Mouse (Mus musculus): ENCODE measurements around the gene Itih4. TPM values are rescaled to one million over a fixed set of nuclear protein-coding genes. Genes with fewer than 3 reads are reported as not detected.

Itih4 gene
- polyA plus RNA-seq, 1 experiment, result 1.4 TPM

DNA sequence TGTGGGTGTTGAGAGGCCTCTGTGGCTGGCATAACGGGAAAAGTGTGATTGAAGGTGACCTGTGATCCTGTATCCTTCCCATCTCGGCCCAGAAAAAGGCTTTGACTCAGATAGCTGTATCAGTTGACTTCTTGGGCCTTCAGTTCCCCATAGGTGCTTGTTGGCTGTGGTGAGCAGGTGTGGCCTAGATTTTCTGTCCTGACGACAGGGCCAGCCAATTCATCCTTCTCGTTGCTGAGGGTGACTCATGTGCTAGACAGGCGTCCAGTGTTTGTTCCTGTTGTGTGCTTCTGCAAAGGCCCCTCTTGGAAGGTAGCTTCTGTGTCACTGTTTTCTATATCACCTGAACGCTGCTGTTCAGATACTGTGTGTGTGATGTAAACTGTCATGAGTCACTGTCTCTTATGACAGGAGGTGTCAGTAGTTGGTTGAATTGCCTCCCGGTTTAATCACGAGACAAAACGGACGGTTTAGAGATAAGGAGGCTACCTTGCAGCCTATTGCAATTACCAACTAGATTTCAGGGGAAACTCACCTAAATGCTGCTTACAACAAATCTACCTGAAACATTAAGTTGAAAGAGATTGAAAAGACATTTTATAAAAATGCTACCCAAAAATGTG lies 29.3 kb upstream of the Itih4 start:
- no peaks in the 10 kb centered on the region for H3K27me3 ChIP-seq (ENCODE audit: control insufficient read depth, insufficient read depth, low read length)
- no peak for TF ChIP-seq CTCF (IDR thresholded peaks at IDR 0.05; ENCODE audit: borderline replicate concordance, control insufficient read depth, extremely low read depth, insufficient read depth, low read length, poor library complexity)
- no peak for TF ChIP-seq POLR2A (IDR thresholded peaks at IDR 0.05; ENCODE audit: control insufficient read depth, extremely low read depth, insufficient read depth, low read length, poor library complexity)
- 94% methylated on average over 10 of the region's 10 CpGs for WGBS

DNA sequence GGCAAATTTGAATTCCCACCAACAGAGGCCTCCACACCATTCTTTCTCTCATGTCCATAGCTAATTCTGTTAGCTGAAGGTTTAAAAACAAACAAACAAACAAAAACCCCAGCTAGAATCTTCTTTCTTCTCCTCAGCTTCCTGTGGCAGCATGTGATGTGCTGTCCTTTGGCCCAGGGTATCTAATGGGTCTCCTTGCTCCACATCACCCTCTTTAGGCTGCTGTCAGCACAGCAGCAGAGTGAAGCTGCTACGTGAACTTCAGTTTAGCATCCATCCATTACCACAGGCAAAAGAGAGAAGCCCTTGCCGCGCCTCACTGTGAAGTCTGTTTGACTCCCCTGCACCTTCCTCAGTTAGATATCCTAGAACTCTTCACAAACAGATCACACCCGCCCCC lies 28.3 kb upstream of the Itih4 start:
- WGBS, result 89% methylated on average over 4 of the region's 4 CpGs
- DNase-seq, result no peak

More for the DNA sequence above, 29.3 kb upstream of the Itih4 start:
- Histone ChIP-seq H3K4me3 (ENCODE audit: control insufficient read depth, insufficient read depth, low read length) (no peak overlapping the region), H3K27ac (ENCODE audit: control insufficient read depth, insufficient read depth, low read length) (no peak overlapping the region), H3K4me1 (replicated peaks; ENCODE audit: control insufficient read depth, insufficient read depth, low read length) (no peaks in the 10 kb centered on the region), H3K36me3 (ENCODE audit: control insufficient read depth, insufficient read depth, low read length) (no peaks in the 10 kb centered on the region)
- DNase-seq, result no peak

DNA sequence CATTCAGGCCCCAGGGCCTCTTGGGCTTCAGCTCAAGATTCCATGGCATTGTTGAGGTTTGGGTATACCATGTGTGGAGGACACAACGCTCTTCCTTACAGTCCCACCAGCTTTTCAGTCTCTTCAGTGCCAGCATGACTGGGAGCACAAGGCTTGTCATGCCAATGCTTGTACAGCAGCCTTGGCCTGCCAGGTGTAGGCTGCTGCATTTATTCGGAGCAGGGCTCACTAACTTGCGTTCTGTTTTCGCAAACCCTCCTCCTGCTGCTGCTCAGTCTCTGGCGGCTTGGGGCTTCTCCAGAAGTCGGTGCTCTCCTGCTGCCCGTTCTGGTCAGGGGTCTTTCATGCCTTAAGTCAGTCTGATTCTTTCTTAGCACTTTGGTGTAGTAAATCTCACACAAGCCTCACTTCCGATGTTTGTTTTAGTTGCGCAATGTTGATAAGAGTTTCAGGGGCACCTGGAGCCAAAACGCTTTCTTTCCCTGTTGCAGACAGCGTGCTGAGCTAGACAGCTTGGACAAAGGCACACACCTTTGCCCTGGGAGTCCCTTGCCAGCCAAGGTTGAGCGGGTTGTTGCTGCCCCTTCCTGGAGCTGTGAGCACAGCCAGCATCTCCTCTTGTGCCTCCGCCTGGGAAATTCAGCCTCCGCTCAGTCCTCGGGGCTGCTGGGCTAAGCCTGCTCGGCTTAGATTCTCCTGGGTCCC lies 24.7 kb upstream of the Itih4 start:
- H3K4me1 ChIP-seq (replicated peaks; ENCODE audit: control insufficient read depth, insufficient read depth, low read length), result no peaks in the 10 kb centered on the region
- H3K27me3 ChIP-seq (ENCODE audit: control insufficient read depth, insufficient read depth, low read length), result no peaks in the 10 kb centered on the region
- TF ChIP-seq CTCF (IDR thresholded peaks at IDR 0.05; ENCODE audit: borderline replicate concordance, control insufficient read depth, extremely low read depth, insufficient read depth, low read length, poor library complexity), result no peak
- H3K4me3 ChIP-seq (ENCODE audit: control insufficient read depth, insufficient read depth, low read length), result no peak overlapping the region
- no peak for DNase-seq
- H3K27ac ChIP-seq (ENCODE audit: control insufficient read depth, insufficient read depth, low read length), result no peak overlapping the region
- WGBS, result 89% methylated on average over 16 of the region's 16 CpGs
- no peaks in the 10 kb centered on the region for H3K36me3 ChIP-seq (ENCODE audit: control insufficient read depth, insufficient read depth, low read length)

More for the DNA sequence above, 28.3 kb upstream of the Itih4 start:
- H3K27ac ChIP-seq (ENCODE audit: control insufficient read depth, insufficient read depth, low read length), result no peak overlapping the region
- H3K36me3 ChIP-seq (ENCODE audit: control insufficient read depth, insufficient read depth, low read length), result no peaks in the 10 kb centered on the region
- no peak overlapping the region for H3K4me3 ChIP-seq (ENCODE audit: control insufficient read depth, insufficient read depth, low read length)
- TF ChIP-seq CTCF (IDR thresholded peaks at IDR 0.05; ENCODE audit: borderline replicate concordance, control insufficient read depth, extremely low read depth, insufficient read depth, low read length, poor library complexity) (no peak), POLR2A (IDR thresholded peaks at IDR 0.05; ENCODE audit: control insufficient read depth, extremely low read depth, insufficient read depth, low read length, poor library complexity) (no peak)
- H3K4me1 ChIP-seq (replicated peaks; ENCODE audit: control insufficient read depth, insufficient read depth, low read length), result no peaks in the 10 kb centered on the region
- no peaks in the 10 kb centered on the region for H3K27me3 ChIP-seq (ENCODE audit: control insufficient read depth, insufficient read depth, low read length)

DNA sequence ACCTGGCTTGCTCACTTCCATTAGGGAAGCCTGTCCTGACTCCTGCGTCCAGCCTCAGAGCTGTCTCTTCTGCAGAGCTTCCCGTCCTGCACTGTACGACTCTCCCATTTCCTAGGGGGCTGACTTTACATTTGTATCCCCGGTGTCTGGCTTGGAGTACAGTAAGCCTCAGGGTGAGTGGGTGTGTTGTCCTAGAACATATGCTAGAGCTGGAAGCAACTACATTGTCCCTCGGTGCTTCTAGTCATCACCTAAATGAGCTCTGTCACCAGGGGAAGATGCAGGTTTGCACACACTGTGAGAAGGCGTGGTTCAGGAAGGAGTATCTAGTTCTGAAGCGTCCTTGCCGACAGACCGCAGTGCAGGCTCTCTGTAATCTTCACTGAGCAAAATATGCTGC lies 23.9 kb upstream of the Itih4 start:
- TF ChIP-seq POLR2A (IDR thresholded peaks at IDR 0.05; ENCODE audit: control insufficient read depth, extremely low read depth, insufficient read depth, low read length, poor library complexity), result no peak
- no peak for TF ChIP-seq CTCF (IDR thresholded peaks at IDR 0.05; ENCODE audit: borderline replicate concordance, control insufficient read depth, extremely low read depth, insufficient read depth, low read length, poor library complexity)
- Histone ChIP-seq H3K36me3 (ENCODE audit: control insufficient read depth, insufficient read depth, low read length) (no peaks in the 10 kb centered on the region), H3K4me1 (replicated peaks; ENCODE audit: control insufficient read depth, insufficient read depth, low read length) (no peaks in the 10 kb centered on the region), H3K27ac (ENCODE audit: control insufficient read depth, insufficient read depth, low read length) (no peak overlapping the region), H3K27me3 (ENCODE audit: control insufficient read depth, insufficient read depth, low read length) (no peaks in the 10 kb centered on the region), H3K4me3 (ENCODE audit: control insufficient read depth, insufficient read depth, low read length) (no peak overlapping the region)
- 97% methylated on average over 9 of the region's 9 CpGs for WGBS
- DNase-seq, result no peak

DNA sequence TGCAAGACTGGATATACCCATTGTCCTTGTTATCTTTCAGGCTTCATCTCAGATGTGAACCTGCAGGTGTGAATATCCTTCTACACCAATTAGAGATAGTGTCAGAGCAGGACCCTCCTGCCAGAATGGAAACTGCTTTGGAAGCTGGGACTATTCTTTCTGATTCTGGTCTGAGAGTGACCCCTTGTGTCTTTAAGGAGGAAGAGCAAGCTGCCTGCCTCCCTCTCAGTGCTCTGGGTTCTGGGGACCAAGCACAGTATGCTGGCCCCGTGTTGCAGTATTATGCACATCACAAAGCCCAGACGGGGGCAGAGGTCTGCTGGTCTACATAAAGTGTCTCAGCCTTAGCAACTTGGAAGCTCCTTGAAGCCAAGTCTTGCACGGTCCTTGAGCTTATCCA lies 21.0 kb upstream of the Itih4 start:
- Histone ChIP-seq H3K4me1 (replicated peaks; ENCODE audit: control insufficient read depth, insufficient read depth, low read length) (no peaks in the 10 kb centered on the region), H3K4me3 (ENCODE audit: control insufficient read depth, insufficient read depth, low read length) (no peak overlapping the region), H3K36me3 (ENCODE audit: control insufficient read depth, insufficient read depth, low read length) (no peaks in the 10 kb centered on the region), H3K27me3 (ENCODE audit: control insufficient read depth, insufficient read depth, low read length) (no peaks in the 10 kb centered on the region), H3K27ac (ENCODE audit: control insufficient read depth, insufficient read depth, low read length) (no peak overlapping the region)
- 92% methylated on average over 3 of the region's 3 CpGs for WGBS
- TF ChIP-seq POLR2A (IDR thresholded peaks at IDR 0.05; ENCODE audit: control insufficient read depth, extremely low read depth, insufficient read depth, low read length, poor library complexity) (no peak), CTCF (IDR thresholded peaks at IDR 0.05; ENCODE audit: borderline replicate concordance, control insufficient read depth, extremely low read depth, insufficient read depth, low read length, poor library complexity) (no peak)
- DNase-seq, result no peak

DNA sequence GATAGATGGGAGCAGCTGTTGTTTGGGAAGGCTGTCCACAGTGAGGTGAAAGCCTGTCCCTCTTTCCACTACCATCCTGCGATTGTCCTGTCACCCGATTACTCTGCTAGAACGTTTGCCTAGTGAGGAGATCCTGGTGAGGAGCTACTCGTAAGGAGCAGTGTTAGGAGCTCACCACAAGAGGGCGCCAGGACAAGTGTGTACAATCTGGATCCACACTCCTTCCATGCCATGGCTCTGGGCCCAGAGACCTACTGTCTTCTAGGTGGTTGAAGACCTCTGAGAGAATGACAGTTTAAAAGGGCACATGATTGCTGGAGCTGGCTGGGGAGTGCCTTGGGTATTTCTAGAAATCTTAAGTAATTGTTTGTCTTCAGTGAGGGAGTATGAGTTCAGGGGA lies 19.2 kb upstream of the Itih4 start:
- 51% methylated on average over 5 of the region's 5 CpGs for WGBS
- H3K4me1 ChIP-seq (replicated peaks; ENCODE audit: control insufficient read depth, insufficient read depth, low read length), result no peaks in the 10 kb centered on the region
- TF ChIP-seq POLR2A (IDR thresholded peaks at IDR 0.05; ENCODE audit: control insufficient read depth, extremely low read depth, insufficient read depth, low read length, poor library complexity), result no peak
- TF ChIP-seq CTCF (IDR thresholded peaks at IDR 0.05; ENCODE audit: borderline replicate concordance, control insufficient read depth, extremely low read depth, insufficient read depth, low read length, poor library complexity), result peak; percentile 56; the same call in 1 of the 2 replicates
- H3K36me3 ChIP-seq (ENCODE audit: control insufficient read depth, insufficient read depth, low read length), result no peaks in the 10 kb centered on the region
- peak; percentile 60 for DNase-seq
- no peak overlapping the region for H3K27ac ChIP-seq (ENCODE audit: control insufficient read depth, insufficient read depth, low read length)
- H3K27me3 ChIP-seq (ENCODE audit: control insufficient read depth, insufficient read depth, low read length), result no peaks in the 10 kb centered on the region
- no peak overlapping the region for H3K4me3 ChIP-seq (ENCODE audit: control insufficient read depth, insufficient read depth, low read length)

Measured in thymus, adult 2 months (tissue).